Mouse (Mus musculus) midbrain, embryonic 16.5 days (tissue): Measurements from ENCODE around the gene Rhox13. TPM values are rescaled to one million over a fixed set of nuclear protein-coding genes. Genes with fewer than 3 reads are reported as not detected.

Source experiments
- ATAC-seq: fragments of 200-750 bp; cut with Nextera tagmentation; 2 replicates; pipeline ENCODE4 v1.8.0; 2017; ENCODE audit warnings: moderate TSS enrichment
- H3K27ac ChIP-seq: fragments of 300-500 bp; sonication (generic); 2 replicates; pipeline ENCODE4 v1.5.1; 2014; ENCODE audit warnings: mild to moderate bottlenecking, low read length, mixed read lengths
- H3K27me3 ChIP-seq: fragments of 300-500 bp; sonication (generic); 2 replicates; pipeline ENCODE4 v1.6.1; 2014; ENCODE audit warnings: low read depth, low read length, mixed read lengths; ENCODE audit not compliant: control insufficient read depth, insufficient read depth
- H3K36me3 ChIP-seq: fragments of 300-500 bp; sonication (generic); 2 replicates; pipeline ENCODE4 v1.6.1; 2014; ENCODE audit warnings: mild to moderate bottlenecking, low read length, moderate library complexity, mixed read lengths; ENCODE audit not compliant: control insufficient read depth, insufficient read depth
- H3K4me1 ChIP-seq: fragments of 300-500 bp; sonication (generic); 2 replicates; pipeline ENCODE4 v1.6.1; 2014; ENCODE audit warnings: mild to moderate bottlenecking, low read length, mixed read lengths; ENCODE audit not compliant: control insufficient read depth, insufficient read depth
- H3K4me2 ChIP-seq: fragments of 300-500 bp; sonication (generic); 2 replicates; pipeline ENCODE4 v1.6.1; 2014; ENCODE audit warnings: mild to moderate bottlenecking, low read length, mixed read lengths
- H3K4me3 ChIP-seq: fragments of 300-500 bp; sonication (generic); 2 replicates; pipeline ENCODE4 v1.5.1; 2014; ENCODE audit warnings: low read depth, mild to moderate bottlenecking, low read length, moderate library complexity, mixed read lengths
- H3K9ac ChIP-seq: fragments of 300-500 bp; sonication (generic); 2 replicates; pipeline ENCODE4 v1.6.1; 2014; ENCODE audit warnings: low read depth, low read length, mixed read lengths
- H3K9me3 ChIP-seq: fragments of 300-500 bp; sonication (generic); replicated peaks from 2 replicates; pipeline ENCODE4 v1.6.1; 2014; ENCODE audit warnings: mild to moderate bottlenecking, low read length, mixed read lengths; ENCODE audit not compliant: control insufficient read depth, poor library complexity, severe bottlenecking
- WGBS: fragments of 180-500 bp; shearing (Covaris S2); extraction: QIAGEN DNeasy Blood & Tissue Kit; methylation state at CpG from one replicate; pipeline ENCODE4 v1.1.7; 2014; 5-methylcytosine and 5-hydroxymethylcytosine counted together
- polyA plus RNA-seq: library from polyadenylated mRNA; unstranded; fragments of >200 nt; fragmentation: Nextera tagmentation; extraction: Ambion mirVana; gene quantifications from 2 replicates; pipeline ENCODE4 v1.2.1, GENCODE M21; 2015

Gene Rhox13
- polyA plus RNA-seq, result not detected in 2 replicates

- Histone ChIP-seq H3K4me1 (no peaks in the 10 kb centered on the region), H3K9me3 (peaks cover 14% of the 10 kb centered on the region; the same call in 1 of the 2 replicates), H3K9ac (no peak within 1 kb of the TSS), H3K27me3 (no peaks in the 10 kb centered on the region), H3K27ac (no peak within 1 kb of the TSS), H3K36me3 (no peaks in the 10 kb centered on the region), H3K4me3 (no peak within 1 kb of the TSS), H3K4me2 (no peak within 1 kb of the TSS)
- no peak for ATAC-seq
- WGBS, result 98% methylated on average over 20 of the region's 20 CpGs
Observed at GRCm38 (mm10) chrX:38120982-38121381, at the start of gene Rhox13. Gene Rhox13, plus strand, starts transcription at chrX:38121219.

- H3K27ac ChIP-seq, result no peak overlapping the region
- H3K4me3 ChIP-seq, result no peak overlapping the region
- no peaks in the 10 kb centered on the region for H3K9me3 ChIP-seq
- no peaks in the 10 kb centered on the region for H3K36me3 ChIP-seq
- H3K4me2 ChIP-seq, result no peak overlapping the region
- ATAC-seq, result peak; percentile 48; the same call in 1 of the 2 replicates
- no peaks in the 10 kb centered on the region for H3K27me3 ChIP-seq
- H3K4me1 ChIP-seq, result no peaks in the 10 kb centered on the region
- 20% methylated on average over 12 of the region's 12 CpGs for WGBS
- H3K9ac ChIP-seq, result no peak overlapping the region
Observed at GRCm38 (mm10) chrX:38084226-38084625, 36.8 kb upstream of the Rhox13 start.

- Histone ChIP-seq H3K9ac (no peak within 1 kb of the TSS), H3K4me2 (no peak within 1 kb of the TSS), H3K27ac (no peak within 1 kb of the TSS), H3K27me3 (no peaks in the 10 kb centered on the region), H3K4me1 (no peaks in the 10 kb centered on the region), H3K36me3 (no peaks in the 10 kb centered on the region), H3K9me3 (no peaks in the 10 kb centered on the region), H3K4me3 (no peak within 1 kb of the TSS)
- 86% methylated on average over 9 of the region's 9 CpGs for WGBS
- no peak for ATAC-seq
Observed at GRCm38 (mm10) chrX:38085041-38085440, 36.0 kb upstream of the Rhox13 start, which contains the start of gene Rhox11. Gene Rhox11, minus strand, starts transcription at chrX:38085141.

- no peak for ATAC-seq
- Histone ChIP-seq H3K4me1 (no peaks in the 10 kb centered on the region), H3K4me2 (no peak within 1 kb of the TSS), H3K36me3 (no peaks in the 10 kb centered on the region), H3K27ac (no peak within 1 kb of the TSS), H3K9me3 (no peaks in the 10 kb centered on the region), H3K27me3 (no peaks in the 10 kb centered on the region), H3K9ac (no peak within 1 kb of the TSS), H3K4me3 (no peak within 1 kb of the TSS)
- 73% methylated on average over 4 of the region's 4 CpGs for WGBS
Observed at GRCm38 (mm10) chrX:38110807-38111206, 10.2 kb upstream of the Rhox13 start, which contains the start of gene Rhox12. Gene Rhox12, minus strand, starts transcription at chrX:38110907.

- no peak for ATAC-seq
- no peaks in the 10 kb centered on the region for H3K27me3 ChIP-seq
- H3K27ac ChIP-seq, result no peak overlapping the region
- H3K36me3 ChIP-seq, result no peaks in the 10 kb centered on the region
- no peaks in the 10 kb centered on the region for H3K4me1 ChIP-seq
- H3K9ac ChIP-seq, result no peak overlapping the region
- no peak overlapping the region for H3K4me3 ChIP-seq
- no peak overlapping the region for H3K4me2 ChIP-seq
- WGBS, result 87% methylated on average over 33 of the region's 34 CpGs
- peaks cover 14% of the 10 kb centered on the region; the same call in 1 of the 2 replicates for H3K9me3 ChIP-seq
Observed at GRCm38 (mm10) chrX:38121478-38121877, 459 bp downstream of the Rhox13 start.

GRCm38 (mm10) chrX:38159097-38159496 is 38.1 kb downstream of the Rhox13 start:
- Histone ChIP-seq H3K4me2 (no peak overlapping the region), H3K36me3 (no peaks in the 10 kb centered on the region), H3K4me1 (no peaks in the 10 kb centered on the region), H3K9ac (no peak overlapping the region), H3K27me3 (no peaks in the 10 kb centered on the region), H3K9me3 (no peaks in the 10 kb centered on the region), H3K4me3 (no peak overlapping the region), H3K27ac (no peak overlapping the region)
- WGBS, result 58% methylated on average over 1 of the region's 1 CpGs
- ATAC-seq, result no peak

GRCm38 (mm10) chrX:38165315-38165714 is 44.3 kb downstream of the Rhox13 start:
- Histone ChIP-seq H3K27ac (no peak overlapping the region), H3K4me3 (no peak overlapping the region), H3K4me2 (no peak overlapping the region), H3K36me3 (no peaks in the 10 kb centered on the region), H3K9ac (no peak overlapping the region), H3K4me1 (no peaks in the 10 kb centered on the region), H3K27me3 (no peaks in the 10 kb centered on the region), H3K9me3 (no peaks in the 10 kb centered on the region)
- 87% methylated on average over 3 of the region's 3 CpGs for WGBS
- ATAC-seq, result no peak

- no peak overlapping the region for H3K27ac ChIP-seq
- no peaks in the 10 kb centered on the region for H3K9me3 ChIP-seq
- no peaks in the 10 kb centered on the region for H3K27me3 ChIP-seq
- no peak overlapping the region for H3K9ac ChIP-seq
- 78% methylated on average over 9 of the region's 9 CpGs for WGBS
- H3K4me3 ChIP-seq, result no peak overlapping the region
- H3K36me3 ChIP-seq, result no peaks in the 10 kb centered on the region
- H3K4me2 ChIP-seq, result no peak overlapping the region
- no peak for ATAC-seq
- H3K4me1 ChIP-seq, result no peaks in the 10 kb centered on the region
Observed at GRCm38 (mm10) chrX:38166064-38166463, 45.0 kb downstream of the Rhox13 start.

- no peaks in the 10 kb centered on the region for H3K36me3 ChIP-seq
- H3K27me3 ChIP-seq, result no peaks in the 10 kb centered on the region
- no peak overlapping the region for H3K4me3 ChIP-seq
- no peak overlapping the region for H3K4me2 ChIP-seq
- ATAC-seq, result no peak
- H3K9me3 ChIP-seq, result no peaks in the 10 kb centered on the region
- WGBS, result 80% methylated on average over 4 of the region's 4 CpGs
- H3K4me1 ChIP-seq, result no peaks in the 10 kb centered on the region
- no peak overlapping the region for H3K27ac ChIP-seq
- no peak overlapping the region for H3K9ac ChIP-seq
Observed at GRCm38 (mm10) chrX:38166592-38166991, 45.6 kb downstream of the Rhox13 start.
